Mouse (Mus musculus) kidney, embryonic 14.5 days (tissue): ENCODE data around the gene Cpa4. TPM values are rescaled to one million over a fixed set of nuclear protein-coding genes. Genes with fewer than 3 reads are reported as not detected.

Experiments used
- ATAC-seq: fragments of 200-750 bp; cut with Nextera tagmentation; 2 replicates; pipeline ENCODE4 v1.8.0; 2017; ENCODE audit warnings: moderate number of reproducible peaks, mild to moderate bottlenecking, moderate TSS enrichment, moderate library complexity; ENCODE audit not compliant: low FRiP score, low TSS enrichment
- H3K27ac ChIP-seq: fragments of 300-500 bp; sonication (generic); 2 replicates; pipeline ENCODE4 v1.5.1; 2014; ENCODE audit warnings: low read depth, mild to moderate bottlenecking, low read length, moderate library complexity, mixed read lengths
- H3K27me3 ChIP-seq: fragments of 300-500 bp; sonication (generic); 2 replicates; pipeline ENCODE4 v1.6.1; 2014; ENCODE audit warnings: mild to moderate bottlenecking, low read length; ENCODE audit not compliant: control insufficient read depth, insufficient read depth
- H3K36me3 ChIP-seq: fragments of 300-500 bp; sonication (generic); 2 replicates; pipeline ENCODE4 v1.6.1; 2014; ENCODE audit warnings: low read length, mixed read lengths; ENCODE audit not compliant: control insufficient read depth, insufficient read depth
- H3K4me1 ChIP-seq: fragments of 300-500 bp; sonication (generic); 2 replicates; pipeline ENCODE4 v1.6.1; 2014; ENCODE audit warnings: low read length, mixed read lengths; ENCODE audit not compliant: control insufficient read depth, insufficient read depth
- H3K4me2 ChIP-seq: fragments of 300-500 bp; sonication (generic); replicated peaks from 2 replicates; pipeline ENCODE4 v1.6.1; 2014; ENCODE audit warnings: low read depth, mild to moderate bottlenecking, low read length
- H3K4me3 ChIP-seq: fragments of 300-500 bp; sonication (generic); 2 replicates; pipeline ENCODE4 v1.5.1; 2014; ENCODE audit warnings: mild to moderate bottlenecking, low read length
- H3K9ac ChIP-seq: fragments of 300-500 bp; sonication (generic); 2 replicates; pipeline ENCODE4 v1.6.1; 2014; ENCODE audit warnings: low read depth, mild to moderate bottlenecking, low read length, moderate library complexity
- H3K9me3 ChIP-seq: fragments of 300-500 bp; sonication (generic); 2 replicates; pipeline ENCODE4 v1.6.1; 2016; ENCODE audit warnings: low read length; ENCODE audit not compliant: control insufficient read depth
- WGBS: fragments of 180-500 bp; shearing (Covaris S2); extraction: QIAGEN DNeasy Blood & Tissue Kit; methylation state at CpG from one replicate; pipeline ENCODE4 v1.1.7; 2014; 5-methylcytosine and 5-hydroxymethylcytosine counted together
- polyA plus RNA-seq: library from polyadenylated mRNA; unstranded; fragments of >200 nt; fragmentation: Nextera tagmentation; extraction: Ambion mirVana; gene quantifications from 2 replicates; pipeline ENCODE4 v1.2.1, GENCODE M21; 2014

Gene Cpa4
- polyA plus RNA-seq = 0.09 and 0.12 TPM in 2 replicates

DNA sequence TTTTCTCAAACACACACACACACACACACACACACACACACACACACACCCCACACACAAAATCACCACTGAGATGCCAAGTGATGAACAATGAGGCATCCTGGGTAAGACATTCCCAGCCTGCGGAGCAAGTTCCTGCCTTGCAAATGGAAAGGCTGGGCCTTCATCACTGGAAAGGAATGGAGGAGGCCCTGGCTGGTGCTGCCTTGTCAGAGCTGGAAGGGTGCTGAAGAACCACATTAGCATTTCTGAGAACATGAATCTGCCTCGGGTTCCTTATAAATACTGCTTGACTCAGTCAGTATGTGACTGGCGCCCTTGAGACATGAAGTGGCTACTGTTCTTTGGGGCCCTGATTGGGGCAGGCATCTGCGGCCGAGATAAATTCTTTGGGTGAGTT, at the start of gene Cpa4:
Cpa4 (plus strand) TSS at position 301 of the 400 bp plus-strand sequence.
- WGBS = 65% methylated on average over 5 of the region's 5 CpGs
- H3K36me3 ChIP-seq = no peaks in the 10 kb centered on the region
- ATAC-seq = no peak
- H3K9me3 ChIP-seq = no peaks in the 10 kb centered on the region
- no peak within 1 kb of the TSS for H3K9ac ChIP-seq
- H3K27ac ChIP-seq = no peak within 1 kb of the TSS
- no peak within 1 kb of the TSS for H3K4me3 ChIP-seq
- H3K27me3 ChIP-seq = no peaks in the 10 kb centered on the region
- no peak within 1 kb of the TSS for H3K4me2 ChIP-seq
- H3K4me1 ChIP-seq = no peaks in the 10 kb centered on the region

DNA sequence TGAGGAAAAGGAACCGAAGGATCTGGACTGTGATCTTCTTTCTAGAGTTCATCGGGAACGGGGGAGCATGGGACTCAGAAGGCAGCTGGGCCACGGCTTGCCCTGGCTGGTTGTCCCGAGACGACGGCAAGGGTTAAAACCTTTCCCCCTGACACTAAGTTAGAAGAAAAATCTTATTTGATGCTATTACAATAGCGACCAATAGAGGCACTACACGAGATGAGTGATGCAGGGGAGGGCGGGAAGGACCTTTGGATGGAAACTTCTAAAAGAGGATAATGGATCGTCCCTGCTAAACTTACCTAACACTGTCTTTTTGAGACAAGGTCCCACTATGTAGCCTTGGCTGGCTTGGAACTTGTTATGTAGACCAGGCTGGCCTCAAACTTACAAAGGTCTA, 47.8 kb upstream of the Cpa4 start:
- Histone ChIP-seq H3K4me2 (no peak overlapping the region), H3K36me3 (no peaks in the 10 kb centered on the region), H3K4me3 (no peak overlapping the region), H3K27ac (no peak overlapping the region), H3K4me1 (peaks cover 8% of the 10 kb centered on the region; the same call in 1 of the 2 replicates), H3K27me3 (no peaks in the 10 kb centered on the region), H3K9me3 (no peaks in the 10 kb centered on the region), H3K9ac (no peak overlapping the region)
- 72% methylated on average over 11 of the region's 11 CpGs for WGBS
- ATAC-seq = no peak

DNA sequence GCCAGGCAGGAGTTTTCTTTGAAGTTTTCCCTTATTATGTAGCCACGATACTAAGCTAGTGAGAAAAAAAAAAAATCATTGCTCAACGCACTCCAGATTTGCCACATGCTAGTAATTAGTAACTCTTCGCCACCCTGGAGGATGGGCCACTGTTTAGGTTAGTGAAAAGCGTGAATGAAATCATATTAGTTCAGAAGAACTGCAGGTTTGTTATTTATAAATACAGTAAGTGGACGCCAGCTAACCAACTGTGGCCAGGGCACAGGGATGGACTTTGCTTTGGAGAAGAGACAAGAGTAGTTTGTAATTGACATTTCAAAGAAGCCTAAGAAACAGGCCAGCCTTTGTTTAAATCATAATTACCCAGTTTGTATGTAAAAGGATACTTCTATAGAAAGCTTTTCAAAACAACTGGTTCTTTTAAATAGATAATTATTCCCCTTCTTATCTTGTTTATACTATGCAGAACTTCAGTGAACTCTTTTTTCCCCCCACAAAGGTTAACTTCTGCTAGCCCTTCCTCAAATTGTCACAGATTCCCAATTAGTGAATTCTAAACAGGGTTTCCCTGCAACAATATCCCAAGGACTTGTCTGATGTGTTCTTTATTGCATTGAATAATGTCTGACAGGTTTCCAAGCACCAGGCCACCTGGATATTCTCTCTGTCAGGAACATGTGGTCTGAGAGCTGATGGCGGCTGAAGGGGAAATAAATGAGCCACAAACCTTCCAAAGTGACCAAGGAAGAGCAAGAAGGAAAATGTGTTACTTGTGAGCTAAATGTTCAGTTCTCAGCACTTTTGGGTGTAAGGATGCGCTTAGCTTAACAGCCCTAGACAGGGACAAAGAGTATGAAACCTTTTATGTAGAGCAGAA, 42.5 kb upstream of the Cpa4 start:
- 43% methylated on average over 7 of the region's 7 CpGs for WGBS
- H3K4me1 ChIP-seq = peaks cover 39% of the 10 kb centered on the region
- H3K36me3 ChIP-seq = no peaks in the 10 kb centered on the region
- H3K9me3 ChIP-seq = no peaks in the 10 kb centered on the region
- no peak overlapping the region for H3K4me3 ChIP-seq
- no peak overlapping the region for H3K4me2 ChIP-seq
- no peak overlapping the region; the same call in 1 of the 2 replicates for H3K9ac ChIP-seq
- H3K27me3 ChIP-seq = no peaks in the 10 kb centered on the region
- peak overlapping the region; percentile 97 for H3K27ac ChIP-seq
- no peak for ATAC-seq

DNA sequence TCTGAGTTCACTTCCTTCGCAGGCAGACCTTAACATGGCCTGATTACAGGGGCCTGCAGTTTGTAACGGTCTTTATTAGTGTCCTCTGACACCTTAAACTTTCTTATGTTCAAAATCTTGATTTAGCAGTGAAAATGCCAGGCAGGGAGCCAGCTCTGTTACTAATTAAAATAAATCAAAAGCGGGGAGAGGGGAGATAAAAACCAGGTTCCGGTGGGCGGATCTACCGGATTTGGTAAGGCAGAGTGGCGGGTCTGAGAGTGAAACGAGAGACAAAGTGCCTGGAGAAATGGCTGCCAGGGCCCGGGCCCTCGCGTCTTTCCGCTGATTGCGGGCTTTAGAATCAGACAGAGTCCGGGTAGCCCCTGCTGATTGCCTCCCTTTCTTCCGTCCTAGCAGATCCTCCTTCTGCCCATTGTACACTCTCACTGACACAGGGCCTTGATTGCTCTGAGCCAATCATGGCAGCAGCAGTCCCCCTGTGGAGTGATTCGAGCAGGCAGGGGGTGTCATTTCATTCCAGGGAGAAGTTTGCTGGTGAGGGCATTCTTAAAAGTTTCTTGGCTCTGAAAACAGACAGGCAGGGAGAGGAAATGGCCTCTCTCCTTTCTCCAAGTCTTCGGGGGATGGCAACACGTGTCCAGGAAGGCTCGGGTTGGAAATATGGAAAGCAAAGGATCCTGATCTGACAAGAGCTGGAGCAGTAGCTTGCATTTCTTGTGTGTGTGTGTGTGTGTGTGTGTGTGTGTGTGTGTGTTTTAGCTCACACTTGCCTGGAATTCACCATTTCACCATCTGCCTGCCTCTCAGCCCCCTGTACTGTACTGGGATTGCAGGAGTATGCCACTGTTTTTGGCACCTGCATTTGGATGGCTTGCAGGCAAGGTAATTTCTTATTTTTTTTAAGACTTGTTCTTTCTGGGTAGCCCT, 41.3 kb upstream of the Cpa4 start:
- no peaks in the 10 kb centered on the region for H3K9me3 ChIP-seq
- ATAC-seq = peak; percentile 44
- peak overlapping the region; percentile 17; the same call in 1 of the 2 replicates for H3K4me2 ChIP-seq
- H3K27ac ChIP-seq = peak overlapping the region; percentile 97
- H3K9ac ChIP-seq = peak overlapping the region; percentile 48
- H3K27me3 ChIP-seq = no peaks in the 10 kb centered on the region
- H3K4me3 ChIP-seq = no peak overlapping the region; the same call in 1 of the 2 replicates
- 11% methylated on average over 19 of the region's 19 CpGs for WGBS
- peaks cover 39% of the 10 kb centered on the region for H3K4me1 ChIP-seq
- H3K36me3 ChIP-seq = no peaks in the 10 kb centered on the region

DNA sequence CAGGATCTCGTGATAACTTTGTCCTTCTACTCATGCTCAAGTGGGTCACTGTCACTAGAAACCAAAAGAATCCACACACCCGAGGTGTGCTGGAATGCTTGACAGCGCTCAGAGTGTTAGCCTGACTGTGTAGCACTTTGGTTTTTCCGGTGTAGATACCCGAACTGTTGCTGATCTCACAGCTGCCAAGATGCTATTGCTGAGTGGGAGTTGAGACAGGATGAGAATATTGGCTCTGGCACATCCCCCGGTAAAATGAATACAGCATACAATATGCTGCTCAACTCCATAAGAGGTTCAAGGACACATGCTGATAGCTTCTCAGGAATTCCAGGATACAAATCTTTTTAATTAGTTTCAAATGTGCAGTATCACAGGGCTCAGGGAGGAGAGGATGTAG, 39.4 kb upstream of the Cpa4 start:
- Histone ChIP-seq H3K27me3 (no peaks in the 10 kb centered on the region), H3K36me3 (no peaks in the 10 kb centered on the region), H3K27ac (peak overlapping the region; percentile 97; the same call in 1 of the 2 replicates), H3K4me2 (no peak overlapping the region), H3K4me3 (no peak overlapping the region), H3K9ac (no peak overlapping the region), H3K4me1 (peaks cover 39% of the 10 kb centered on the region), H3K9me3 (no peaks in the 10 kb centered on the region)
- WGBS = 37% methylated on average over 6 of the region's 6 CpGs
- peak; percentile 50; the same call in 1 of the 2 replicates for ATAC-seq

DNA sequence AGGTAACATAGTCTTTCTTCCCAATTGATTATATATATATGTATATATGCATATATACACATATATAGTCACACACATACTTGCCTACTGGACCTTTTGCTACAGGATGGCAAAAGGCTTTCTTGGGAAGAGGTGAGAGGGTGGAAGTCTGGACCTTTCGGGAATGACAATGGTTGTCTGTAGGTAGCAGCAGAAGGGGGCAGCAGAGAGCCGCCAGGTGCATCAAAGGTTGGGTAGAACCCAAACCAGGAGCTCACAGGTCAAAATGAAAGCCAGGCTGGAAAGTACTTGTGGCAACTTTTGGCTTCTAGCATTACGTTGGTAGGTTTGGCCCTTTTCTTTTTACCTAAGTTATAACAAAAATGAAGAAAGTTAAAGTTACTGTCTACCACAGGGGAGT, 32.8 kb upstream of the Cpa4 start:
- WGBS = 45% methylated on average over 3 of the region's 3 CpGs
- Histone ChIP-seq H3K27me3 (no peaks in the 10 kb centered on the region), H3K27ac (no peak overlapping the region), H3K9me3 (no peaks in the 10 kb centered on the region), H3K4me3 (no peak overlapping the region), H3K9ac (no peak overlapping the region), H3K4me2 (no peak overlapping the region), H3K4me1 (peaks cover 10% of the 10 kb centered on the region), H3K36me3 (no peaks in the 10 kb centered on the region)
- ATAC-seq = no peak

DNA sequence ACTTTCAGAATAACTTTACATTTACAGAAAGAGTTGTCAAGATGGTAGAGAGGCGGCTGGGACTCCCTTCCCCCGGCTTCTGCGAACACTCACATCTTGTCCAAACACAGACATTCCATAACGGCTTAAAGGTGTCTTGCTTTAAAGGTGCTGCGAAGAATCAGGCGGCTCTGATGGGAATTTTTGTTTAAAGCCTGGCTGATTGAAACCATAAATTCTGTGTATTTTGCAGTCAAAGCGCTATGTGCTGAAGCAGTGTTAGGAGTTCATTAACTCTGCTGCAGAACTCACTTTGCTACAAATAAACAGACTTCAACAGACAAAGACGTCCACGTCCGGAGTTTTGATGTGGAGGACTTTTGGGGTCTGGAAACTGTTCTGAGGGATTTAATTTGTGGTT, 29.9 kb upstream of the Cpa4 start:
- Histone ChIP-seq H3K9me3 (no peaks in the 10 kb centered on the region), H3K27ac (peak overlapping the region; percentile 55; the same call in 1 of the 2 replicates), H3K36me3 (no peaks in the 10 kb centered on the region), H3K4me3 (no peak overlapping the region), H3K27me3 (no peaks in the 10 kb centered on the region), H3K4me1 (peaks cover 22% of the 10 kb centered on the region), H3K9ac (no peak overlapping the region), H3K4me2 (no peak overlapping the region)
- ATAC-seq = no peak
- WGBS = 50% methylated on average over 10 of the region's 10 CpGs

DNA sequence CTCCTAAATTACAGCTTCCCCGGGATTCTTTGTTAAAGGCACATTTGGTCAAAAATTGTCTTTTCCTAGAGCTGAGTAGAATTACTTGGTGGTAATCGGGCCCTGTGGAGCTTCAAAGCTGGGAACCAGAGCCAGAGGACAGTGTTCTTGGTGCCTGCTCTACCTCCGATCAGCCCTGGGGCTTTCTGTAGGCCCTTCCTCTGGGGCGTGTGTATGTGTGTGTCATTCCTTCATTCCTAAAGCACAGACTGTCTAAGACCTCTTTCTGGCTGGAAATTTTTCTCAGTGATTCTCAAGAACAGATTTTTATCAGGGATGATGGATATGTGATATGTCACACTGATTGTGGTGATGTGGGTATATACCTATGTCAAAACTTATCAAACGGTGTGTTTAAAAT, 29.4 kb upstream of the Cpa4 start:
- Histone ChIP-seq H3K4me3 (no peak overlapping the region), H3K4me1 (peaks cover 28% of the 10 kb centered on the region), H3K36me3 (no peaks in the 10 kb centered on the region), H3K9ac (no peak overlapping the region), H3K4me2 (no peak overlapping the region), H3K27me3 (no peaks in the 10 kb centered on the region), H3K9me3 (no peaks in the 10 kb centered on the region), H3K27ac (peak overlapping the region; percentile 55; the same call in 1 of the 2 replicates)
- no peak for ATAC-seq
- WGBS = 66% methylated on average over 5 of the region's 5 CpGs
